Mouse (Mus musculus) testis, adult 2 months (tissue): ENCODE measurements around the gene Slc5a11.

Experiments used
- CTCF ChIP-seq: fragments of 200-500 bp; IDR thresholded peaks from 2 replicates; pipeline ENCODE4 v1.5.1; 2012; ENCODE audit warnings: low read depth, mild to moderate bottlenecking, inconsistent platforms, low read length, moderate library complexity; ENCODE audit not compliant: control insufficient read depth, insufficient read depth, insufficient replicate concordance
- POLR2A ChIP-seq: fragments of 200-500 bp; IDR thresholded peaks from 2 replicates; pipeline ENCODE4 v1.6.1; 2012; ENCODE audit warnings: low read depth, mild to moderate bottlenecking, inconsistent platforms, low read length, moderate library complexity; ENCODE audit not compliant: control insufficient read depth

DNA sequence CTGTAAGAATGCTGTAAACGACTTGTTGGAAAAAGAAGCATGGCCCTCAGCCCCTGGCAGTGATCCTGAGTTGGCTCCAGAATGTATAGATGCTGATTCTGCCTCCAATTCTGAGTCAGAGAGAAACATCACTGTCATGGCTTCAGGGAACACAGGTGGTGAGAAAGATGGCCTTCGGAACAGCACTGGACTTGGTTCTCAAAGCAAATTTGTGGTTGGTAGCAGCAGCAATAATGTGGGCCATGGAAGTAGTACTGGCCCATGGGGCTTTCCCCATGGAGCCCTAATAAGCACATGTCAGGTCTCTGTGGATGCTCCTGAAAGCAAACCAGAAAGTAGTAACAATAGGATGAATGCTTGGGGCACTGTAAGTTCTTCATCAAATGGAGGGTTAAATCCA lies 45.0 kb upstream of the Slc5a11 start:
- no peak for TF ChIP-seq POLR2A
- no peak for TF ChIP-seq CTCF
